Mouse (Mus musculus): Measurements from ENCODE around the gene Dppa1. TPM values are rescaled to one million over a fixed set of nuclear protein-coding genes. Genes with fewer than 3 reads are reported as not detected.
"Not testable (repeated sequence)": the region's sequence is repeated elsewhere in the genome, so short reads cannot be mapped to it uniquely, and the experiment has no call there.

Gene Dppa1
- polyA plus RNA-seq, 1 experiment, result not detected

- Histone ChIP-seq H3K4me1 (ENCODE audit: control insufficient read depth, insufficient read depth, insufficient read length) (no peaks in the 10 kb centered on the region), H3K36me3 (ENCODE audit: control insufficient read depth, insufficient read depth, low read length) (no peaks in the 10 kb centered on the region), H3K27me3 (ENCODE audit: control insufficient read depth, insufficient read depth, low read length) (no peaks in the 10 kb centered on the region), H3K27ac (ENCODE audit: insufficient read depth, low read length) (no peak overlapping the region), H3K4me3 (ENCODE audit: extremely low read depth, insufficient read depth, insufficient read length) (no peak overlapping the region)
- no peak for DNase-seq (ENCODE audit: low read depth in 1 of 2, low spot score in 2 of 2)
- TF ChIP-seq CTCF (IDR thresholded peaks at IDR 0.05; ENCODE audit: extremely low read depth, insufficient read depth, insufficient read length, insufficient replicate concordance) (no peak), POLR2A (IDR thresholded peaks at IDR 0.05; ENCODE audit: low read depth, low read length) (no peak)
- 95% methylated on average over 1 of the region's 1 CpGs for WGBS
Observed at GRCm38 (mm10) chr11:46644824-46645223, 15.8 kb upstream of the Dppa1 start.

DNA sequence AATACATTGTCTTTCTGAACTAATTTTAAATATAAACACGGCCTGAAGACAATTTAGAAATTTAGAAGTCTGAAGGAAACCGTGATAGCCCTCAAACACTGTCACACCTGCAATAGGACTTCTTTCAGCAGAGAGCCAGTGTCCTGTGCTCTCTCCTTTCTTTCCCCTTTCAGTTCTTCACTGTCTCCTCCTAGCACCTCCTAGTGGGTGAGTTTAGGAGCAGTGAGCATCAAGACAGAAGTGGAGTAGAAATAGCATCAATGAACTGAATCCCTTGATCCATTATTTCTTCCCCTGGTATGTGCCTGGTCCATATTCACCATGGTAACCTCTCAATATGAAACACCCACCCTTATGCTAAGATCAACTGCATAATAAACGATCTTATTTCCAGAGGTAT lies 7.5 kb upstream of the Dppa1 start:
- H3K27ac ChIP-seq (ENCODE audit: insufficient read depth, low read length), result no peak overlapping the region
- TF ChIP-seq POLR2A (IDR thresholded peaks at IDR 0.05; ENCODE audit: low read depth, low read length) (no peak), CTCF (IDR thresholded peaks at IDR 0.05; ENCODE audit: extremely low read depth, insufficient read depth, insufficient read length, insufficient replicate concordance) (no peak)
- no peaks in the 10 kb centered on the region for H3K27me3 ChIP-seq (ENCODE audit: control insufficient read depth, insufficient read depth, low read length)

DNA sequence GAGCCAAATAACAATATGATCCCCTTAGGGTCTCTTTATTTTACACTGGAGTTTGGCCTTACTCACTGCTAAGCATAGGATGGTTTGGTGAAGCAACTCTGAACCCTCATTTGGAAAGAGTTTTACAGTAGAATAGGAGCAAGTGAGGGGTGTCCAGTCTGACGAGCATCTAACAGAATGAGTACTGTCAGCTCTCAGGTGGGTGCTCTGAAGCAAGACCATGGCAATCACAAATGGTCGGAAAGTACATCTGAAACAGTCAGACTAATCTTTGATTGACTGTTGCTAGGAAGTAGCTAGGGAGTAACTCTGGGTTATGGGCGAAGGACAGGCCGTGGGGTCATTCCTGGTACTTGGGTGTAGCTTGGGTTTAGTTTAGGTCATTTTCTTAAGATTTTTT lies 6.5 kb upstream of the Dppa1 start:
- H3K4me3 ChIP-seq (ENCODE audit: extremely low read depth, insufficient read depth, insufficient read length); H3K36me3 ChIP-seq (ENCODE audit: control insufficient read depth, insufficient read depth, low read length); H3K27me3 ChIP-seq (ENCODE audit: control insufficient read depth, insufficient read depth, low read length); H3K4me1 ChIP-seq (ENCODE audit: control insufficient read depth, insufficient read depth, insufficient read length); H3K27ac ChIP-seq (ENCODE audit: insufficient read depth, low read length): not testable (repeated sequence)
- WGBS, result 39% methylated on average over 4 of the region's 4 CpGs
- peak in 1 of 2 experiments; percentile 6 for DNase-seq (ENCODE audit: low read depth in 1 of 2, low spot score in 2 of 2)

More for the DNA sequence above, 7.5 kb upstream of the Dppa1 start:
- DNase-seq (ENCODE audit: low read depth in 1 of 2, low spot score in 2 of 2), result no peak
- Histone ChIP-seq H3K4me1 (ENCODE audit: control insufficient read depth, insufficient read depth, insufficient read length) (peaks cover 3% of the 10 kb centered on the region; the same call in 1 of the 2 replicates), H3K36me3 (ENCODE audit: control insufficient read depth, insufficient read depth, low read length) (no peaks in the 10 kb centered on the region), H3K4me3 (ENCODE audit: extremely low read depth, insufficient read depth, insufficient read length) (no peak overlapping the region)
- 57% methylated on average over 3 of the region's 3 CpGs for WGBS

DNA sequence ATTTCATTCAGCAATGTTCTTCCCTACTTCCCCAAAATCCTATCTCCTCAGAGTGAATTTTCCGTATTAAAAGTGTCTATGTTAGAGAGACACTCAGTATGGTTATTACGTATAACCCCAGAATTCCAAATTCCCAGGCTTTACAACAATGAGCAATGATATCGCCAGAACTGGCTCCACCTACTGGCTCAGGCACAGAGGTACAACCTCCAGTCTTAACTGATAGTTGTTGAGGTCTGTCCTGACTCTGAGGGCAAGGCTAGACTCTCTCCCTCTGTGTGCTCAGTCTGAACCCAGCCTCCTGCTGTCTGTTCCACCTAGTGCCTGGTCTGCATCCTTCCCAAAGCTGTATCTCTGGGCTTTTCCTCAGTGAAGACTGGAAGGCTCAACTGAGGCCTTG lies 2.6 kb upstream of the Dppa1 start:
- Histone ChIP-seq H3K27me3 (ENCODE audit: control insufficient read depth, insufficient read depth, low read length) (no peaks in the 10 kb centered on the region), H3K27ac (ENCODE audit: insufficient read depth, low read length) (no peak overlapping the region), H3K4me1 (ENCODE audit: control insufficient read depth, insufficient read depth, insufficient read length) (no peaks in the 10 kb centered on the region), H3K4me3 (ENCODE audit: extremely low read depth, insufficient read depth, insufficient read length) (no peak overlapping the region), H3K36me3 (ENCODE audit: control insufficient read depth, insufficient read depth, low read length) (no peaks in the 10 kb centered on the region)
- WGBS, result 36% methylated on average over 3 of the region's 3 CpGs
- TF ChIP-seq POLR2A (IDR thresholded peaks at IDR 0.05; ENCODE audit: low read depth, low read length) (no peak), CTCF (IDR thresholded peaks at IDR 0.05; ENCODE audit: extremely low read depth, insufficient read depth, insufficient read length, insufficient replicate concordance) (peak; percentile 27; the same call in 1 of the 2 replicates)
- DNase-seq (ENCODE audit: low read depth in 1 of 2, low spot score in 2 of 2), result peak in 1 of 2 experiments; percentile 5

DNA sequence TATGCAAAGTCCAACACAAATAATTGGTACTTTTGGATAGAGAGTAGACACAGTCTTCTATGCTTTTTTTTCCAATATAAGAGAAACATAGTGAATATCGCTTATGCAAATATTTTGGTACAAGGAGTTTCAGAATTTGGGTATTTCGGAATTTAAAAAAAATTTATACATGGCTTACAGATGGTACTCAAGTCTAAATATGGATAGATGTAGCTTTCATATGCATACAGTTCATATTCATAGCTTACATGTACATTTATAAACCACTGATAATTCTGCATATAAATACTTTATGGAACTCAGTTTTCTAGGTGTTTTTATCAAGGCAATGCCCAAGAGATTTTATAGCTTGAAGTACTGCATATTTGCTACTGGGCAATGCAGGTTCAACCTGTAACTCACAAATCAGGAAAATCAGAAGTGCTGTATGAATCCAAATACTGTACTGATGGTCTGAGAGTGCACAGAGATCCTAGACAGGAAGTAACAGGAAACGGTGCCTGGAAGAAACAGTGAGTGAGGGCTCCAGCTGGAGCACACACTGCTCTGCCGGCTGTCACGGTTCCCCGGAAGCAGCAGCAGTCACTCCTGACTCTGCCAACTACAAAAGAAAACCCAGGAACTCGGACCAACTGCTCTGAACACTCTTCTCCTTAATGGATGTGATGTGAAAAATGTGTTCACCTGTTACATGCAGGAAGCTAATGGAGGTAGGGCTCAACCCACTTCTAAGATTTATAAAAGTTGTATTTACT lies 8.5 kb downstream of the Dppa1 start:
- no peak overlapping the region for H3K4me3 ChIP-seq (ENCODE audit: extremely low read depth, insufficient read depth, insufficient read length)
- no peak overlapping the region for H3K27ac ChIP-seq (ENCODE audit: insufficient read depth, low read length)
- DNase-seq (ENCODE audit: low read depth in 1 of 2, low spot score in 2 of 2), result no peak
- H3K36me3 ChIP-seq (ENCODE audit: control insufficient read depth, insufficient read depth, low read length), result no peaks in the 10 kb centered on the region
- H3K27me3 ChIP-seq (ENCODE audit: control insufficient read depth, insufficient read depth, low read length), result no peaks in the 10 kb centered on the region
- 56% methylated on average over 7 of the region's 7 CpGs for WGBS
- TF ChIP-seq CTCF (IDR thresholded peaks at IDR 0.05; ENCODE audit: extremely low read depth, insufficient read depth, insufficient read length, insufficient replicate concordance) (no peak), POLR2A (IDR thresholded peaks at IDR 0.05; ENCODE audit: low read depth, low read length) (no peak)
- no peaks in the 10 kb centered on the region for H3K4me1 ChIP-seq (ENCODE audit: control insufficient read depth, insufficient read depth, insufficient read length)

DNA sequence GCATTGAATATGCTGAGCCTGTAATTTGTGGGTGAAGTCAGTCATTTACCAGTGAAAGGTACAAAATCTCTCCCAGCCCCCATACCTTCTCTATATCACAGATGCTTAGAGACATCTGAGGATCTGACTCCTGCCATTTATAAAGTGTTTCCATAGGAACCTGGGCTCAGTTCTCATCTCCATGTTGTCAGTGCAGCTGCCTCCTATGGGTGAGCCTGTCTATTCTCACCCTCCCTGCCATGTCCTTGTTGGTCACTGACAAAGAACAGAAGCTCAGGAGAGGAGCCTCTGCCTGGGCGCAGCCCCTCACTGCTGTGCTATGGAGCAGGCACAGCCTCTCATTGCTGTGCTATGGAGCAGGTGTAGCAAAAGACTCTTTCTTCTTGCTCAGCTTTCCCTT lies 9.1 kb downstream of the Dppa1 start:
- Histone ChIP-seq H3K27me3 (ENCODE audit: control insufficient read depth, insufficient read depth, low read length) (no peaks in the 10 kb centered on the region), H3K27ac (ENCODE audit: insufficient read depth, low read length) (no peak overlapping the region), H3K4me1 (ENCODE audit: control insufficient read depth, insufficient read depth, insufficient read length) (no peaks in the 10 kb centered on the region), H3K4me3 (ENCODE audit: extremely low read depth, insufficient read depth, insufficient read length) (no peak overlapping the region), H3K36me3 (ENCODE audit: control insufficient read depth, insufficient read depth, low read length) (no peaks in the 10 kb centered on the region)
- DNase-seq (ENCODE audit: low read depth in 1 of 2, low spot score in 2 of 2), result no peak
- WGBS, result 100% methylated on average over 1 of the region's 1 CpGs
- TF ChIP-seq POLR2A (IDR thresholded peaks at IDR 0.05; ENCODE audit: low read depth, low read length) (no peak), CTCF (IDR thresholded peaks at IDR 0.05; ENCODE audit: extremely low read depth, insufficient read depth, insufficient read length, insufficient replicate concordance) (no peak)

DNA sequence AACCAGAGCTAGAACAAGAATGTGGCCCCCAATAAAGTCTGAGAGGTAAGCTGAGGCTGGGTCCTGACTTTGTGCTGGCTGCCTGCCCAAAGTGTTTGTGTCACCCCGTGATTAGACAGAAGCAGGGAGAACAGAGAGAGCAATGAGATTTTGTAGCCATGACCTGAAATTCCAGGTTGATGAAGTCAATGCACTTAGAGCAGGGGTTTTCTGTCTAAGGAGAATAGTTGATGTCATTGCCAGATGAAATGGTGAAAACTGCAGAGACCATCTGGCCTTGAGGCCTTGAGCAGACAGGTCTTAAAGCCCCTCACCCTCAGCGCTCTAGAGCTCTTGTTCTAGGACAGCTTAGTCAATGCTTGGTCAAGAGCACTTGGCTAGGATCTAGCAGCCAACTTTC lies 36.6 kb downstream of the Dppa1 start:
- Histone ChIP-seq H3K27ac (ENCODE audit: insufficient read depth, low read length) (no peak overlapping the region), H3K4me1 (ENCODE audit: control insufficient read depth, insufficient read depth, insufficient read length) (no peaks in the 10 kb centered on the region), H3K36me3 (ENCODE audit: control insufficient read depth, insufficient read depth, low read length) (no peaks in the 10 kb centered on the region), H3K4me3 (ENCODE audit: extremely low read depth, insufficient read depth, insufficient read length) (no peak overlapping the region), H3K27me3 (ENCODE audit: control insufficient read depth, insufficient read depth, low read length) (no peaks in the 10 kb centered on the region)
- TF ChIP-seq POLR2A (IDR thresholded peaks at IDR 0.05; ENCODE audit: low read depth, low read length) (no peak), CTCF (IDR thresholded peaks at IDR 0.05; ENCODE audit: extremely low read depth, insufficient read depth, insufficient read length, insufficient replicate concordance) (no peak)
- DNase-seq (ENCODE audit: low read depth in 1 of 2, low spot score in 2 of 2), result no peak
- WGBS, result 86% methylated on average over 2 of the region's 2 CpGs
